Comparison of ENCODE assay signal across 8 mouse cellular contexts in genomic region chr11:94472916-94473706, GRCm38 (mm10). TPM values are rescaled to one million over a fixed set of nuclear protein-coding genes. Genes with fewer than 3 reads are reported as not detected.
DNase-seq lines count a peak whose midpoint lies in the region; ATAC-seq and TF ChIP-seq lines count a peak whose summit lies in the region.

No protein-coding gene starts in this region.

- no peak for TF ChIP-seq POLR2A in limb, embryonic 14.5 days (IDR thresholded peaks at IDR 0.05; ENCODE audit: borderline replicate concordance, extremely low read depth, insufficient read depth, insufficient read length)

- H3K4me2 ChIP-seq in kidney, embryonic 15.5 days = peak overlapping the region; percentile 98
- peak overlapping the region; percentile 99 for H3K4me2 ChIP-seq in forebrain, embryonic 12.5 days
- H3K4me2 ChIP-seq in limb, embryonic 14.5 days (replicated peaks; ENCODE audit: low read depth, low read length, severe bottlenecking) = peak overlapping the region; percentile 64
- peak overlapping the region; percentile 92 for H3K4me2 ChIP-seq in stomach, postnatal 0 days (replicated peaks; ENCODE audit: low read depth)

- TF ChIP-seq EP300 in stomach, postnatal 0 days (optimal IDR thresholded peaks at IDR 0.05) = no peak

- 1% methylated on average over 52 of the region's 52 CpGs for WGBS in kidney, embryonic 15.5 days
- WGBS in forebrain, embryonic 12.5 days = under 1% methylated on average over 50 of the region's 52 CpGs
- WGBS in limb, embryonic 14.5 days = 2% methylated on average over 39 of the region's 52 CpGs
- WGBS in stomach, postnatal 0 days = 1% methylated on average over 52 of the region's 52 CpGs

- H3K27ac ChIP-seq in kidney, embryonic 15.5 days = peak overlapping the region; percentile 92
- no peak overlapping the region for H3K27ac ChIP-seq in ES-E14 (ENCODE audit: insufficient read depth, low read depth, low read length, poor library complexity, severe bottlenecking)
- H3K27ac ChIP-seq in forebrain, embryonic 12.5 days = peak overlapping the region; percentile 80
- peak overlapping the region; percentile 96 for H3K27ac ChIP-seq in limb, embryonic 14.5 days (replicated peaks; ENCODE audit: low read depth, low read length)
- peak overlapping the region; percentile 9 for H3K27ac ChIP-seq in stomach, postnatal 0 days (replicated peaks)

- no peak for DNase-seq in kidney, adult 8-10 months
- no peak for DNase-seq in ES-E14 (ENCODE audit: low read depth, low spot score)
- no peak for DNase-seq in limb, embryonic 14.5 days (ENCODE audit: low spot score)
- DNase-seq in stomach, postnatal 0 days (ENCODE audit: low spot score) = no peak
- DNase-seq in adrenal gland, adult 2 months = no peak
- DNase-seq in adrenal gland, adult 18-20 months (ENCODE audit: low spot score in 2 of 2) = no peak

- H3K4me3 ChIP-seq in kidney, embryonic 15.5 days (replicated peaks) = peak overlapping the region; percentile 57
- H3K4me3 ChIP-seq in ES-E14 (ENCODE audit: insufficient read depth in 1 of 2, low read depth in 1 of 2, low read length in 2 of 2, poor library complexity in 1 of 2, severe bottlenecking in 1 of 2) = peak overlapping the region; percentile 64 to 88
- peak overlapping the region; percentile 72 for H3K4me3 ChIP-seq in forebrain, embryonic 12.5 days (replicated peaks)
- H3K4me3 ChIP-seq in limb, embryonic 14.5 days (replicated peaks; ENCODE audit: low read length) = peak overlapping the region; percentile 96
- H3K4me3 ChIP-seq in stomach, postnatal 0 days (ENCODE audit: low read depth, low read length) = peak overlapping the region; percentile 61

- no peaks in the 10 kb centered on the region for H3K36me3 ChIP-seq in kidney, embryonic 15.5 days
- no peaks in the 10 kb centered on the region for H3K36me3 ChIP-seq in ES-E14 (ENCODE audit: control insufficient read depth, insufficient read depth, low read length, poor library complexity, severe bottlenecking)
- H3K36me3 ChIP-seq in forebrain, embryonic 12.5 days (replicated peaks) = no peaks in the 10 kb centered on the region
- no peaks in the 10 kb centered on the region for H3K36me3 ChIP-seq in limb, embryonic 14.5 days (ENCODE audit: control insufficient read depth, insufficient read depth, low read length)
- no peaks in the 10 kb centered on the region for H3K36me3 ChIP-seq in stomach, postnatal 0 days (ENCODE audit: control insufficient read depth, insufficient read depth, low read length)

- peak overlapping the region; percentile 64 for H3K9ac ChIP-seq in kidney, embryonic 15.5 days
- H3K9ac ChIP-seq in ES-E14 (ENCODE audit: insufficient read depth, low read depth, low read length, poor library complexity, severe bottlenecking) = peak overlapping the region; percentile 37; the same call in 1 of the 2 replicates
- peak overlapping the region; percentile 85 for H3K9ac ChIP-seq in forebrain, embryonic 12.5 days
- H3K9ac ChIP-seq in limb, embryonic 14.5 days (ENCODE audit: low read depth, low read length, severe bottlenecking) = peak overlapping the region; percentile 95
- H3K9ac ChIP-seq in stomach, postnatal 0 days (ENCODE audit: low read length) = peak overlapping the region; percentile 67

- in situ Hi-C loops in ES-E14 (cut with MboI; ENCODE audit: low sequenced_read_pairs in 2 of 2, unreplicated experiment in 2 of 2) = no loop called here

- peaks cover 76% of the 10 kb centered on the region for H3K4me1 ChIP-seq in kidney, embryonic 15.5 days
- H3K4me1 ChIP-seq in ES-E14 (ENCODE audit: control insufficient read depth in 2 of 2, insufficient read depth in 2 of 2, low read length in 2 of 2, poor library complexity in 1 of 2) = peaks cover 0 to 15% of the 10 kb centered on the region in 2 experiments; a peak in 3 of 4 replicates
- H3K4me1 ChIP-seq in forebrain, embryonic 12.5 days = peaks cover 76% of the 10 kb centered on the region
- H3K4me1 ChIP-seq in limb, embryonic 14.5 days (ENCODE audit: control insufficient read depth, insufficient read depth, low read length) = peaks cover 41% of the 10 kb centered on the region
- peaks cover 6% of the 10 kb centered on the region for H3K4me1 ChIP-seq in stomach, postnatal 0 days (replicated peaks; ENCODE audit: control insufficient read depth, insufficient read depth)

- no peaks in the 10 kb centered on the region for H3K9me3 ChIP-seq in kidney, embryonic 15.5 days (replicated peaks)
- no peaks in the 10 kb centered on the region for H3K9me3 ChIP-seq in ES-E14 (ENCODE audit: control insufficient read depth, insufficient read depth, low read depth, low read length)
- no peaks in the 10 kb centered on the region for H3K9me3 ChIP-seq in forebrain, embryonic 12.5 days
- H3K9me3 ChIP-seq in limb, embryonic 14.5 days (ENCODE audit: control insufficient read depth, low read length) = no peaks in the 10 kb centered on the region
- H3K9me3 ChIP-seq in stomach, postnatal 0 days (ENCODE audit: control insufficient read depth, low read length) = no peaks in the 10 kb centered on the region

- ATAC-seq in kidney, embryonic 15.5 days (replicated peaks; ENCODE audit: low FRiP score) = peak; percentile 22
- ATAC-seq in forebrain, embryonic 12.5 days (ENCODE audit: low FRiP score) = no peak
- no peak for ATAC-seq in limb, embryonic 14.5 days (ENCODE audit: low FRiP score, low read depth)
- ATAC-seq in stomach, postnatal 0 days (ENCODE audit: low FRiP score, low TSS enrichment) = no peak

- no peak for TF ChIP-seq CTCF in stomach, postnatal 0 days (IDR thresholded peaks at IDR 0.05; ENCODE audit: low read depth)

- peaks cover 50% of the 10 kb centered on the region for H3K27me3 ChIP-seq in kidney, embryonic 15.5 days
- peaks cover 62% of the 10 kb centered on the region for H3K27me3 ChIP-seq in forebrain, embryonic 12.5 days
- H3K27me3 ChIP-seq in limb, embryonic 14.5 days (ENCODE audit: control insufficient read depth, insufficient read depth, low read length) = no peaks in the 10 kb centered on the region
- peaks cover 7% of the 10 kb centered on the region; the same call in 1 of the 2 replicates for H3K27me3 ChIP-seq in stomach, postnatal 0 days (ENCODE audit: control insufficient read depth, insufficient read depth, low read length)

TF ChIP-seq in ES-E14, 5 proteins besides CTCF, POLR2A, EP300 and RAD21:
- TF ChIP-seq HCFC1 (IDR thresholded peaks at IDR 0.05; ENCODE audit: borderline replicate concordance, insufficient read depth, low read length) (no peak), ZC3H11A (IDR thresholded peaks at IDR 0.05; ENCODE audit: borderline replicate concordance, low read depth, low read length) (no peak), ZNF384 (IDR thresholded peaks at IDR 0.05; ENCODE audit: low read depth, low read length) (no peak), CHD2 (IDR thresholded peaks at IDR 0.05; ENCODE audit: low read depth, low read length) (no peak), MAFK (IDR thresholded peaks at IDR 0.05; ENCODE audit: insufficient read depth, low read depth, low read length) (no peak)

RNA-seq across cellular contexts. Expression of gene Cacna1g, which starts 0.9 kb away (rescaled TPM):
- polyA plus RNA-seq in kidney, embryonic 15.5 days (2015; fragmentation: Nextera tagmentation; extraction: Ambion mirVana) = 8.5 and 9.9 TPM in 2 replicates
- 1.6 and 2.2 TPM in 2 replicates for total RNA-seq in ES-E14 (2012; rRNA removed)
- polyA plus RNA-seq in forebrain, embryonic 12.5 days (2016; fragmentation: Nextera tagmentation; extraction: Ambion mirVana) = 9.6 and 12.1 TPM in 2 replicates
- polyA plus RNA-seq in limb, embryonic 14.5 days (2012; rRNA removed) = 449 and 693 TPM in 2 replicates
- 49.0 and 59.3 TPM in 2 replicates for polyA plus RNA-seq in limb, embryonic 14.5 days (2014; fragmentation: Nextera tagmentation; extraction: Ambion mirVana)
- 1.8 and 2.0 TPM in 2 replicates for polyA plus RNA-seq in stomach, postnatal 0 days (2015; fragmentation: Nextera tagmentation; extraction: Ambion mirVana)
- total RNA-seq in adrenal gland, adult 2 months (2021) = under 1 TPM; 0.61 to 0.69 TPM
- 2.7 and 3.5 TPM in 2 replicates for polyA plus RNA-seq in adrenal gland, adult 2 months (2012; rRNA removed)
- total RNA-seq in adrenal gland, adult 18-20 months (2021) = under 1 TPM; 0.32 to 0.70 TPM

RNA-seq across cellular contexts. Expression of gene Spata20, which starts 12.9 kb away (rescaled TPM):
- polyA plus RNA-seq in kidney, embryonic 15.5 days (2015; fragmentation: Nextera tagmentation; extraction: Ambion mirVana) = 0.05 and 0.19 TPM in 2 replicates
- total RNA-seq in ES-E14 (2012; rRNA removed) = 0.26 and 0.71 TPM in 2 replicates
- 0.19 and 0.26 TPM in 2 replicates for polyA plus RNA-seq in forebrain, embryonic 12.5 days (2016; fragmentation: Nextera tagmentation; extraction: Ambion mirVana)
- 0.16 and 0.29 TPM in 2 replicates for polyA plus RNA-seq in limb, embryonic 14.5 days (2012; rRNA removed)
- 0.14 and 0.33 TPM in 2 replicates for polyA plus RNA-seq in limb, embryonic 14.5 days (2014; fragmentation: Nextera tagmentation; extraction: Ambion mirVana)
- 0.05 and 0.18 TPM in 2 replicates for polyA plus RNA-seq in stomach, postnatal 0 days (2015; fragmentation: Nextera tagmentation; extraction: Ambion mirVana)
- total RNA-seq in adrenal gland, adult 2 months (2021) = not detected
- polyA plus RNA-seq in adrenal gland, adult 2 months (2012; rRNA removed) = not detected in 2 replicates
- total RNA-seq in adrenal gland, adult 18-20 months (2021) = not detected

RNA-seq across cellular contexts. Expression of gene Epn3, which starts 26.7 kb away (rescaled TPM):
- 16.5 and 18.4 TPM in 2 replicates for polyA plus RNA-seq in kidney, embryonic 15.5 days (2015; fragmentation: Nextera tagmentation; extraction: Ambion mirVana)
- 0.48 and 1.7 TPM in 2 replicates for total RNA-seq in ES-E14 (2012; rRNA removed)
- polyA plus RNA-seq in forebrain, embryonic 12.5 days (2016; fragmentation: Nextera tagmentation; extraction: Ambion mirVana) = 0.52 and 0.97 TPM in 2 replicates
- polyA plus RNA-seq in limb, embryonic 14.5 days (2012; rRNA removed) = 3.0 and 3.6 TPM in 2 replicates
- polyA plus RNA-seq in limb, embryonic 14.5 days (2014; fragmentation: Nextera tagmentation; extraction: Ambion mirVana) = 3.5 and 4.3 TPM in 2 replicates
- 53.4 and 60.1 TPM in 2 replicates for polyA plus RNA-seq in stomach, postnatal 0 days (2015; fragmentation: Nextera tagmentation; extraction: Ambion mirVana)
- 10 to 100 TPM; 23.3 to 40.4 TPM for total RNA-seq in adrenal gland, adult 2 months (2021)
- polyA plus RNA-seq in adrenal gland, adult 2 months (2012; rRNA removed) = 23.0 and 25.5 TPM in 2 replicates
- 10 to 100 TPM; 33.3 to 48.4 TPM for total RNA-seq in adrenal gland, adult 18-20 months (2021)

RNA-seq across cellular contexts. Expression of gene Mycbpap, which starts 48.4 kb away (rescaled TPM):
- 3.6 and 4.4 TPM in 2 replicates for polyA plus RNA-seq in kidney, embryonic 15.5 days (2015; fragmentation: Nextera tagmentation; extraction: Ambion mirVana)
- total RNA-seq in ES-E14 (2012; rRNA removed) = 0.45 and 0.48 TPM in 2 replicates
- polyA plus RNA-seq in forebrain, embryonic 12.5 days (2016; fragmentation: Nextera tagmentation; extraction: Ambion mirVana) = 3.7 and 3.8 TPM in 2 replicates
- polyA plus RNA-seq in limb, embryonic 14.5 days (2012; rRNA removed) = 2.5 and 2.6 TPM in 2 replicates
- polyA plus RNA-seq in limb, embryonic 14.5 days (2014; fragmentation: Nextera tagmentation; extraction: Ambion mirVana) = 1.2 and 1.5 TPM in 2 replicates
- polyA plus RNA-seq in stomach, postnatal 0 days (2015; fragmentation: Nextera tagmentation; extraction: Ambion mirVana) = 1.4 and 1.9 TPM in 2 replicates
- 1 to 10 TPM; 3.8 to 6.7 TPM for total RNA-seq in adrenal gland, adult 2 months (2021)
- polyA plus RNA-seq in adrenal gland, adult 2 months (2012; rRNA removed) = 0.49 and 0.84 TPM in 2 replicates
- 10 to 100 TPM in 1 of 2 experiments, 1 to 10 TPM in 1; 7.4 to 12.4 TPM for total RNA-seq in adrenal gland, adult 18-20 months (2021)

Comparison
In these comparisons a context has a peak if more than half of its experiments do, and no peak if none do; other contexts are left out.
1. H3K9ac ChIP-seq: peak in every context shown above with its lines; median percentile 95 in limb, embryonic 14.5 days; 85 in forebrain, embryonic 12.5 days; 67 in stomach, postnatal 0 days; 64 in kidney, embryonic 15.5 days; 37 in ES-E14.